Mouse (Mus musculus): ENCODE data around the gene Vav3. TPM values are rescaled to one million over a fixed set of nuclear protein-coding genes. Genes with fewer than 3 reads are reported as not detected.

Vav3 gene
- polyA plus RNA-seq, 1 experiment from 2014 or later: 2.9 TPM

- H3K9me3 ChIP-seq (replicated peaks; ENCODE audit: control insufficient read depth, low read length): no peaks in the 10 kb centered on the region
- H3K27me3 ChIP-seq (ENCODE audit: control insufficient read depth, insufficient read depth, low read depth, low read length): no peaks in the 10 kb centered on the region
- no peak for ATAC-seq (ENCODE audit: low read depth)
- no peak overlapping the region for H3K4me3 ChIP-seq (ENCODE audit: low read depth, low read length)
- 72% methylated on average over 4 of the region's 4 CpGs for WGBS (ENCODE audit: insufficient replicate concordance)
- H3K27ac ChIP-seq (ENCODE audit: low read length): no peak overlapping the region
- no peaks in the 10 kb centered on the region for H3K4me1 ChIP-seq (ENCODE audit: control insufficient read depth, low read depth, low read length)
- H3K9ac ChIP-seq (ENCODE audit: low read depth, low read length): no peak overlapping the region
- H3K4me2 ChIP-seq (ENCODE audit: low read depth, low read length): no peak overlapping the region
- H3K36me3 ChIP-seq (ENCODE audit: control insufficient read depth, insufficient read depth): no peaks in the 10 kb centered on the region
These were observed 331.3 kb downstream of the Vav3 start for GRCm38 (mm10) chr3:109671716-109672115.

GRCm38 (mm10) chr3:109672925-109673324 lies 332.5 kb downstream of the Vav3 start:
- Histone ChIP-seq H3K36me3 (ENCODE audit: control insufficient read depth, insufficient read depth) (no peaks in the 10 kb centered on the region), H3K4me1 (ENCODE audit: control insufficient read depth, low read depth, low read length) (no peaks in the 10 kb centered on the region), H3K4me2 (ENCODE audit: low read depth, low read length) (no peak overlapping the region), H3K9ac (ENCODE audit: low read depth, low read length) (no peak overlapping the region), H3K9me3 (replicated peaks; ENCODE audit: control insufficient read depth, low read length) (no peaks in the 10 kb centered on the region), H3K27me3 (ENCODE audit: control insufficient read depth, insufficient read depth, low read depth, low read length) (no peaks in the 10 kb centered on the region), H3K4me3 (ENCODE audit: low read depth, low read length) (no peak overlapping the region), H3K27ac (ENCODE audit: low read length) (no peak overlapping the region)
- WGBS (ENCODE audit: insufficient replicate concordance): 69% methylated on average over 1 of the region's 1 CpGs
- no peak for ATAC-seq (ENCODE audit: low read depth)

- no peak for ATAC-seq (ENCODE audit: low read depth)
- H3K4me1 ChIP-seq (ENCODE audit: control insufficient read depth, low read depth, low read length): no peaks in the 10 kb centered on the region
- H3K4me3 ChIP-seq (ENCODE audit: low read depth, low read length): no peak overlapping the region
- no peaks in the 10 kb centered on the region for H3K9me3 ChIP-seq (replicated peaks; ENCODE audit: control insufficient read depth, low read length)
- WGBS (ENCODE audit: insufficient replicate concordance): 55% methylated on average over 2 of the region's 2 CpGs
- H3K9ac ChIP-seq (ENCODE audit: low read depth, low read length): no peak overlapping the region
- no peaks in the 10 kb centered on the region for H3K36me3 ChIP-seq (ENCODE audit: control insufficient read depth, insufficient read depth)
- H3K4me2 ChIP-seq (ENCODE audit: low read depth, low read length): no peak overlapping the region
- no peaks in the 10 kb centered on the region for H3K27me3 ChIP-seq (ENCODE audit: control insufficient read depth, insufficient read depth, low read depth, low read length)
- no peak overlapping the region for H3K27ac ChIP-seq (ENCODE audit: low read length)
These were observed 339.8 kb downstream of the Vav3 start for GRCm38 (mm10) chr3:109680281-109680680.

- Histone ChIP-seq H3K4me2 (ENCODE audit: low read depth, low read length) (no peak overlapping the region), H3K9ac (ENCODE audit: low read depth, low read length) (no peak overlapping the region), H3K9me3 (replicated peaks; ENCODE audit: control insufficient read depth, low read length) (no peaks in the 10 kb centered on the region), H3K36me3 (ENCODE audit: control insufficient read depth, insufficient read depth) (no peaks in the 10 kb centered on the region), H3K27me3 (ENCODE audit: control insufficient read depth, insufficient read depth, low read depth, low read length) (no peaks in the 10 kb centered on the region), H3K4me1 (ENCODE audit: control insufficient read depth, low read depth, low read length) (no peaks in the 10 kb centered on the region), H3K27ac (ENCODE audit: low read length) (no peak overlapping the region), H3K4me3 (ENCODE audit: low read depth, low read length) (no peak overlapping the region)
- 63% methylated on average over 5 of the region's 5 CpGs for WGBS (ENCODE audit: insufficient replicate concordance)
- no peak for ATAC-seq (ENCODE audit: low read depth)
These were observed 341.4 kb downstream of the Vav3 start for GRCm38 (mm10) chr3:109681863-109682262.

- Histone ChIP-seq H3K4me1 (ENCODE audit: control insufficient read depth, low read depth, low read length) (no peaks in the 10 kb centered on the region), H3K9me3 (replicated peaks; ENCODE audit: control insufficient read depth, low read length) (no peaks in the 10 kb centered on the region), H3K4me2 (ENCODE audit: low read depth, low read length) (no peak overlapping the region), H3K27me3 (ENCODE audit: control insufficient read depth, insufficient read depth, low read depth, low read length) (no peaks in the 10 kb centered on the region), H3K4me3 (ENCODE audit: low read depth, low read length) (no peak overlapping the region), H3K27ac (ENCODE audit: low read length) (no peak overlapping the region), H3K9ac (ENCODE audit: low read depth, low read length) (no peak overlapping the region), H3K36me3 (ENCODE audit: control insufficient read depth, insufficient read depth) (no peaks in the 10 kb centered on the region)
- ATAC-seq (ENCODE audit: low read depth): no peak
- 53% methylated on average over 5 of the region's 5 CpGs for WGBS (ENCODE audit: insufficient replicate concordance)
These were observed 343.3 kb downstream of the Vav3 start for GRCm38 (mm10) chr3:109683608-109684295.

GRCm38 (mm10) chr3:109690566-109690965 lies 350.1 kb downstream of the Vav3 start:
- H3K9ac ChIP-seq (ENCODE audit: low read depth, low read length): no peak overlapping the region
- WGBS (ENCODE audit: insufficient replicate concordance): 51% methylated on average over 2 of the region's 2 CpGs
- no peak overlapping the region for H3K4me3 ChIP-seq (ENCODE audit: low read depth, low read length)
- no peak overlapping the region for H3K4me2 ChIP-seq (ENCODE audit: low read depth, low read length)
- H3K9me3 ChIP-seq (replicated peaks; ENCODE audit: control insufficient read depth, low read length): no peaks in the 10 kb centered on the region
- H3K36me3 ChIP-seq (ENCODE audit: control insufficient read depth, insufficient read depth): no peaks in the 10 kb centered on the region
- no peak for ATAC-seq (ENCODE audit: low read depth)
- no peaks in the 10 kb centered on the region for H3K27me3 ChIP-seq (ENCODE audit: control insufficient read depth, insufficient read depth, low read depth, low read length)
- no peak overlapping the region for H3K27ac ChIP-seq (ENCODE audit: low read length)
- H3K4me1 ChIP-seq (ENCODE audit: control insufficient read depth, low read depth, low read length): no peaks in the 10 kb centered on the region

GRCm38 (mm10) chr3:109692613-109693012 lies 352.2 kb downstream of the Vav3 start:
- H3K27me3 ChIP-seq (ENCODE audit: control insufficient read depth, insufficient read depth, low read depth, low read length): no peaks in the 10 kb centered on the region
- H3K4me3 ChIP-seq (ENCODE audit: low read depth, low read length): no peak overlapping the region
- no peak overlapping the region for H3K4me2 ChIP-seq (ENCODE audit: low read depth, low read length)
- H3K27ac ChIP-seq (ENCODE audit: low read length): no peak overlapping the region
- WGBS (ENCODE audit: insufficient replicate concordance): 52% methylated on average over 3 of the region's 3 CpGs
- no peaks in the 10 kb centered on the region for H3K36me3 ChIP-seq (ENCODE audit: control insufficient read depth, insufficient read depth)
- H3K4me1 ChIP-seq (ENCODE audit: control insufficient read depth, low read depth, low read length): no peaks in the 10 kb centered on the region
- no peaks in the 10 kb centered on the region for H3K9me3 ChIP-seq (replicated peaks; ENCODE audit: control insufficient read depth, low read length)
- no peak overlapping the region for H3K9ac ChIP-seq (ENCODE audit: low read depth, low read length)
- ATAC-seq (ENCODE audit: low read depth): no peak

GRCm38 (mm10) chr3:109701301-109701700 lies 360.8 kb downstream of the Vav3 start:
- Histone ChIP-seq H3K27me3 (ENCODE audit: control insufficient read depth, insufficient read depth, low read depth, low read length) (no peaks in the 10 kb centered on the region), H3K36me3 (ENCODE audit: control insufficient read depth, insufficient read depth) (no peaks in the 10 kb centered on the region), H3K9ac (ENCODE audit: low read depth, low read length) (no peak overlapping the region), H3K9me3 (replicated peaks; ENCODE audit: control insufficient read depth, low read length) (no peaks in the 10 kb centered on the region), H3K4me3 (ENCODE audit: low read depth, low read length) (no peak overlapping the region), H3K4me2 (ENCODE audit: low read depth, low read length) (no peak overlapping the region), H3K27ac (ENCODE audit: low read length) (no peak overlapping the region), H3K4me1 (ENCODE audit: control insufficient read depth, low read depth, low read length) (no peaks in the 10 kb centered on the region)
- WGBS (ENCODE audit: insufficient replicate concordance): 21% methylated on average over 1 of the region's 1 CpGs
- ATAC-seq (ENCODE audit: low read depth): no peak

GRCm38 (mm10) chr3:109707786-109708460 lies 367.5 kb downstream of the Vav3 start:
- no peak overlapping the region for H3K4me3 ChIP-seq (ENCODE audit: low read depth, low read length)
- H3K4me1 ChIP-seq (ENCODE audit: control insufficient read depth, low read depth, low read length): no peaks in the 10 kb centered on the region
- H3K9me3 ChIP-seq (replicated peaks; ENCODE audit: control insufficient read depth, low read length): no peaks in the 10 kb centered on the region
- H3K36me3 ChIP-seq (ENCODE audit: control insufficient read depth, insufficient read depth): no peaks in the 10 kb centered on the region
- H3K27ac ChIP-seq (ENCODE audit: low read length): no peak overlapping the region
- 52% methylated on average over 2 of the region's 2 CpGs for WGBS (ENCODE audit: insufficient replicate concordance)
- H3K9ac ChIP-seq (ENCODE audit: low read depth, low read length): no peak overlapping the region
- ATAC-seq (ENCODE audit: low read depth): no peak
- no peak overlapping the region for H3K4me2 ChIP-seq (ENCODE audit: low read depth, low read length)
- H3K27me3 ChIP-seq (ENCODE audit: control insufficient read depth, insufficient read depth, low read depth, low read length): no peaks in the 10 kb centered on the region

All from liver, embryonic 16.5 days (tissue).